Mouse (Mus musculus) cerebellum, adult 2 months (tissue): Measurements from ENCODE around the gene Galnt2.

Source experiments
- CTCF ChIP-seq: fragments of 200-500 bp; IDR thresholded peaks from 2 replicates; pipeline ENCODE4 v1.5.1; 2011; ENCODE audit warnings: low read depth, mild to moderate bottlenecking, control low read depth, low read length, moderate library complexity, borderline replicate concordance; ENCODE audit not compliant: insufficient read depth
- POLR2A ChIP-seq: fragments of 200-500 bp; IDR thresholded peaks from 2 replicates; pipeline ENCODE4 v1.6.1; 2011; ENCODE audit warnings: low read length, control low read depth, borderline replicate concordance; ENCODE audit not compliant: insufficient read depth

DNA sequence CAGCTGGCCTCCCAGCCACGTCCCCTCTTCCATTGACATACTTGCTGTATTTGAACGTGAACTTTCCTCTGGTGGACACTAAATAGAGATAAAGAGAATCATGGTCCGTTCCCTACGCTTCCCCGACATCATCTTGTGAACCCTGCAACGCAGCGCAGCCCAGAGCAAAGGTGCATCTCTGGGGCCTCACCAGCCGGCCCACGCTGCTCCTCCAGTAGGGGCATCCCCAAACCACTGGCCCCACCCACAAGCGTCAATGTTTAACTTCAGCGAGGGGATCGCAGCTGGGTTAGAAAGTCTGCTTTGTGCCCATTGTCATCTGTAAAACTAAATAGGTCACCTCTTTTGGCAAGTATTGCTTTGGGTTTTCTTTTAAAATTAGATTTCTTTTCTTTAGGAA is 112.8 kb downstream of the Galnt2 start:
- no peak for TF ChIP-seq POLR2A
- no peak for TF ChIP-seq CTCF
